Mouse (Mus musculus): ENCODE data around the gene Olfr1367.

DNA sequence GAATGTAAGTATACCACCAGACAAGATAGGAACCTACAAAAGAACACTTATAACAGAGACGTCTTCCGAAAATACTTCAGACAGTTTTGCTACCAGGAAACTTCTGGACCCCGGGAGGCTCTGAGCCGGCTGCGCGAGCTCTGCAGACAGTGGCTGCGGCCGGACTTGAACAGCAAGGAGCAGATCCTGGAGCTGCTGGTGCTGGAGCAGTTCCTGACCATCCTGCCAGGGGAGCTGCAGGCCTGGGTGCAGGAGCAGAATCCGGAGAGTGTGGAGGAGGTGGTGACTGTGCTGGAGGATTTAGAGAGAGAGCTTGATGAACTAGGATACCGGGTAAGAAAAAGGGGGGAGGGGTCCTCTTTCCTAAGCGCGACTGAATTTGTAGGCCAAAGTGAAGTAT, 17.0 kb downstream of the Olfr1367 start:
- TF ChIP-seq CTCF (IDR thresholded peaks at IDR 0.05; ENCODE audit: extremely low read depth, insufficient read depth, low read length): no peak
- no peak for TF ChIP-seq POLR2A (IDR thresholded peaks at IDR 0.05; ENCODE audit: extremely low read depth, insufficient read depth, low read length)
